Mouse (Mus musculus): ENCODE results near the gene Gm11214. TPM values are rescaled to one million over a fixed set of nuclear protein-coding genes. Genes with fewer than 3 reads are reported as not detected.

Gene Gm11214
- polyA plus RNA-seq, 1 experiment from 2014 or later, result not detected

- 87% methylated on average over 4 of the region's 4 CpGs for WGBS
- H3K27me3 ChIP-seq (ENCODE audit: insufficient read depth, low read length), result no peaks in the 10 kb centered on the region
- H3K4me3 ChIP-seq (replicated peaks; ENCODE audit: low read depth, low read length), result no peak overlapping the region
- no peak overlapping the region for H3K9ac ChIP-seq (ENCODE audit: low read depth, low read length)
- no peaks in the 10 kb centered on the region for H3K9me3 ChIP-seq (replicated peaks; ENCODE audit: low read length)
- H3K36me3 ChIP-seq (ENCODE audit: insufficient read depth, low read length), result no peaks in the 10 kb centered on the region
- no peaks in the 10 kb centered on the region for H3K4me1 ChIP-seq (replicated peaks; ENCODE audit: insufficient read depth, low read length)
- H3K4me2 ChIP-seq (ENCODE audit: low read length), result no peak overlapping the region
- ATAC-seq (replicated peaks; ENCODE audit: low FRiP score, low read depth) (no peak), DNase-seq (ENCODE audit: low spot score) (no peak)
- no peak overlapping the region for H3K27ac ChIP-seq
- no peak for TF ChIP-seq CTCF (IDR thresholded peaks at IDR 0.05; ENCODE audit: low read depth)
Observed at GRCm38 (mm10) chr4:63702006-63702704, 39.0 kb upstream of the Gm11214 start.

DNA sequence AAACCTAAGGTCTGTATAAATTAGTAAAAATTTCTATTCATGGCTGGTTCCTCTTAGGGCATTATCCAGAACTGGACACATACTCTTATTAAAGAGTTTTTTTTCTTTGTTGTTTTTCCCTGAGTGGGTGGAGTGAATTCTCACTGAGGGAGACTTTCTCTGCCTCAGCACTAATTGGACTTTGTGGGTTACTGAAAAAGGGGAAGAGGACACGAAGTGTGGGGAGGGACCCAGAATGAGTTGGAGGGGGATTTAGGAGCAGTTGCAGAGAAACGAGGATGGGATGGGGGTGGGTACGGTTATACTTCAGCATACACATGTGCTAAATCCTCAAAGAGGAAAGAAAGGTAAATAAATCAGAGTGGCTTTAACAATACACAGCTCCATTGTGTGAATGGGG lies 36.6 kb upstream of the Gm11214 start:
- Histone ChIP-seq H3K27me3 (ENCODE audit: insufficient read depth, low read length) (no peaks in the 10 kb centered on the region), H3K36me3 (ENCODE audit: insufficient read depth, low read length) (no peaks in the 10 kb centered on the region), H3K27ac (no peak overlapping the region), H3K4me1 (replicated peaks; ENCODE audit: insufficient read depth, low read length) (no peaks in the 10 kb centered on the region), H3K4me3 (replicated peaks; ENCODE audit: low read depth, low read length) (no peak overlapping the region), H3K9ac (ENCODE audit: low read depth, low read length) (no peak overlapping the region), H3K4me2 (ENCODE audit: low read length) (no peak overlapping the region), H3K9me3 (replicated peaks; ENCODE audit: low read length) (no peaks in the 10 kb centered on the region)
- ATAC-seq (replicated peaks; ENCODE audit: low FRiP score, low read depth), result no peak
- DNase-seq (ENCODE audit: low spot score), result no peak
- 49% methylated on average over 3 of the region's 3 CpGs for WGBS
- no peak for TF ChIP-seq CTCF (IDR thresholded peaks at IDR 0.05; ENCODE audit: low read depth)

GRCm38 (mm10) chr4:63696921-63697320 lies 33.7 kb upstream of the Gm11214 start:
- no peak for TF ChIP-seq CTCF (IDR thresholded peaks at IDR 0.05; ENCODE audit: low read depth)
- H3K27ac ChIP-seq, result no peak overlapping the region
- H3K27me3 ChIP-seq (ENCODE audit: insufficient read depth, low read length), result no peaks in the 10 kb centered on the region
- no peaks in the 10 kb centered on the region for H3K9me3 ChIP-seq (replicated peaks; ENCODE audit: low read length)
- no peak overlapping the region for H3K4me3 ChIP-seq (replicated peaks; ENCODE audit: low read depth, low read length)
- H3K36me3 ChIP-seq (ENCODE audit: insufficient read depth, low read length), result no peaks in the 10 kb centered on the region
- H3K9ac ChIP-seq (ENCODE audit: low read depth, low read length), result no peak overlapping the region
- no peak for DNase-seq (ENCODE audit: low spot score)
- WGBS, result 86% methylated on average over 4 of the region's 4 CpGs
- H3K4me2 ChIP-seq (ENCODE audit: low read length), result no peak overlapping the region
- no peaks in the 10 kb centered on the region for H3K4me1 ChIP-seq (replicated peaks; ENCODE audit: insufficient read depth, low read length)
- ATAC-seq (replicated peaks; ENCODE audit: low FRiP score, low read depth), result no peak

- Histone ChIP-seq H3K9me3 (replicated peaks; ENCODE audit: low read length) (no peaks in the 10 kb centered on the region), H3K4me2 (ENCODE audit: low read length) (no peak overlapping the region), H3K4me3 (replicated peaks; ENCODE audit: low read depth, low read length) (no peak overlapping the region), H3K4me1 (replicated peaks; ENCODE audit: insufficient read depth, low read length) (no peaks in the 10 kb centered on the region), H3K27ac (no peak overlapping the region), H3K36me3 (ENCODE audit: insufficient read depth, low read length) (no peaks in the 10 kb centered on the region), H3K27me3 (ENCODE audit: insufficient read depth, low read length) (no peaks in the 10 kb centered on the region), H3K9ac (ENCODE audit: low read depth, low read length) (no peak overlapping the region)
- no peak for ATAC-seq (replicated peaks; ENCODE audit: low FRiP score, low read depth)
- no peak for TF ChIP-seq CTCF (IDR thresholded peaks at IDR 0.05; ENCODE audit: low read depth)
- DNase-seq (ENCODE audit: low spot score), result no peak
Observed at GRCm38 (mm10) chr4:63692351-63692750, 29.2 kb upstream of the Gm11214 start.

DNA sequence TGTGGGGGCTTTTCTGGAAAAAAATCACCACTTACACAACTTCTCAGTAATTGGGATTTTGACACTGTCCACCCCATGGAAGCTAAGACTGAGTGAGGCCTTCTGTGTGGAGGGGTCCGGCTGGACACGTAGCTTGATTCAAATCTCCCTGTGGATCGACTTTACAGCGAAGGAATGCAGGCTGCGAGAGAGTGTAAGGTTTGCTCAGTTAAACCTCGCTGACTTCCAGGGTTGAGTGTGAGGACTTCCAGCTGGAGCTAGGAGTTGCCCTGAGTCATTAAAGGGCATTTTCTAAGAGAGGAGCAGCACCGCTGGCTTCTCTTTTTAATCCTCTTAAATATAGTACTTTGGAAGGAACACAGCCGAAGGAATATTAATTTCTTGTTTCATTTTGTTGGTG lies 24.2 kb upstream of the Gm11214 start:
- Histone ChIP-seq H3K4me1 (replicated peaks; ENCODE audit: insufficient read depth, low read length) (no peaks in the 10 kb centered on the region), H3K4me2 (ENCODE audit: low read length) (no peak overlapping the region), H3K36me3 (ENCODE audit: insufficient read depth, low read length) (no peaks in the 10 kb centered on the region), H3K27me3 (ENCODE audit: insufficient read depth, low read length) (no peaks in the 10 kb centered on the region), H3K4me3 (replicated peaks; ENCODE audit: low read depth, low read length) (no peak overlapping the region), H3K9me3 (replicated peaks; ENCODE audit: low read length) (no peaks in the 10 kb centered on the region), H3K9ac (ENCODE audit: low read depth, low read length) (no peak overlapping the region), H3K27ac (no peak overlapping the region)
- ATAC-seq (replicated peaks; ENCODE audit: low FRiP score, low read depth), result no peak
- WGBS, result 28% methylated on average over 8 of the region's 8 CpGs
- peak; percentile 69 for DNase-seq (ENCODE audit: low spot score)
- no peak for TF ChIP-seq CTCF (IDR thresholded peaks at IDR 0.05; ENCODE audit: low read depth)

GRCm38 (mm10) chr4:63686157-63686556 lies 23.0 kb upstream of the Gm11214 start:
- H3K27me3 ChIP-seq (ENCODE audit: insufficient read depth, low read length), result no peaks in the 10 kb centered on the region
- peak; percentile 74 for DNase-seq (ENCODE audit: low spot score)
- H3K4me1 ChIP-seq (replicated peaks; ENCODE audit: insufficient read depth, low read length), result no peaks in the 10 kb centered on the region
- ATAC-seq (replicated peaks; ENCODE audit: low FRiP score, low read depth), result no peak; the same call in 1 of the 2 replicates
- no peaks in the 10 kb centered on the region for H3K9me3 ChIP-seq (replicated peaks; ENCODE audit: low read length)
- H3K36me3 ChIP-seq (ENCODE audit: insufficient read depth, low read length), result no peaks in the 10 kb centered on the region
- no peak overlapping the region for H3K4me2 ChIP-seq (ENCODE audit: low read length)
- no peak overlapping the region for H3K4me3 ChIP-seq (replicated peaks; ENCODE audit: low read depth, low read length)
- TF ChIP-seq CTCF (IDR thresholded peaks at IDR 0.05; ENCODE audit: low read depth), result peak; percentile 74
- no peak overlapping the region for H3K9ac ChIP-seq (ENCODE audit: low read depth, low read length)
- no peak overlapping the region for H3K27ac ChIP-seq

DNA sequence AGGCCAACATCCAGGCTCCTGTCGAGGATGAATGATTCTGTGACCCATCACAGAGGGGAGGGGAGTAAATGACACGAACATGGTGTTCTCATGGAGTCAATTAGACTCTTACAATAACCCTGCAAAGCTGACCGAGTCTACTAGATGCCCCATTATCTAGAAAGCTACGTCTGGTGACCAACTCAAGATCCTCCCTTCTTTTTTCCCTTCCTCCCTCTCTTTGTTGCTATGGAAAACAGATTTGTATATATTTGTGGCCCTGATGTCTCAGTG lies 22.0 kb upstream of the Gm11214 start:
- DNase-seq (ENCODE audit: low spot score) (no peak), ATAC-seq (replicated peaks; ENCODE audit: low FRiP score, low read depth) (no peak)
- WGBS, result 43% methylated on average over 4 of the region's 4 CpGs
- no peaks in the 10 kb centered on the region for H3K36me3 ChIP-seq (ENCODE audit: insufficient read depth, low read length)
- H3K27me3 ChIP-seq (ENCODE audit: insufficient read depth, low read length), result no peaks in the 10 kb centered on the region
- H3K4me1 ChIP-seq (replicated peaks; ENCODE audit: insufficient read depth, low read length), result no peaks in the 10 kb centered on the region
- no peak overlapping the region for H3K4me3 ChIP-seq (replicated peaks; ENCODE audit: low read depth, low read length)
- H3K9ac ChIP-seq (ENCODE audit: low read depth, low read length), result no peak overlapping the region
- no peak overlapping the region for H3K4me2 ChIP-seq (ENCODE audit: low read length)
- H3K9me3 ChIP-seq (replicated peaks; ENCODE audit: low read length), result no peaks in the 10 kb centered on the region
- no peak overlapping the region for H3K27ac ChIP-seq
- no peak for TF ChIP-seq CTCF (IDR thresholded peaks at IDR 0.05; ENCODE audit: low read depth)
